Mouse (Mus musculus): ENCODE measurements at regions not wholly inside any gene's neighbourhood (a gene's known extent, or its start where the extent isn't known, plus 50 kb on each side); places are given as distances from the start of the nearest gene placed in this dataset.
"Not testable (repeated sequence)": the region's sequence is repeated elsewhere in the genome, so short reads cannot be mapped to it uniquely, and the experiment has no call there.

GRCm38 (mm10) chrX:104931153-104931706 is 74.2 kb upstream of the Magee2 start:
- no peak overlapping the region for H3K4me2 ChIP-seq (ENCODE audit: low read depth, severe bottlenecking)
- no peak overlapping the region for H3K9ac ChIP-seq (ENCODE audit: low read length)
- H3K9me3 ChIP-seq (ENCODE audit: control insufficient read depth, low read length) = no peaks in the 10 kb centered on the region
- no peaks in the 10 kb centered on the region for H3K36me3 ChIP-seq (ENCODE audit: control insufficient read depth, insufficient read depth, low read length)
- H3K4me1 ChIP-seq (ENCODE audit: control insufficient read depth, insufficient read depth, low read length) = no peaks in the 10 kb centered on the region
- 87% methylated on average over 2 of the region's 2 CpGs for WGBS
- ATAC-seq (ENCODE audit: insufficient number of reproducible peaks, low FRiP score, low TSS enrichment, low read depth) = no peak
- no peak overlapping the region for H3K4me3 ChIP-seq (ENCODE audit: low read depth, low read length)
- no peak for DNase-seq (ENCODE audit: low spot score)
- 0 out of 2 replicates have a peak, but pooled peaks cover 6% of the 10 kb centered on the region for H3K27me3 ChIP-seq (ENCODE audit: control insufficient read depth, insufficient read depth, low read length)
- no peak overlapping the region for H3K27ac ChIP-seq (replicated peaks; ENCODE audit: low read depth, low read length)

- Histone ChIP-seq H3K4me1 (ENCODE audit: control insufficient read depth, insufficient read depth, low read length) (no peaks in the 10 kb centered on the region), H3K9me3 (ENCODE audit: control insufficient read depth, low read length) (no peaks in the 10 kb centered on the region), H3K27ac (replicated peaks; ENCODE audit: low read depth, low read length) (no peak overlapping the region), H3K27me3 (ENCODE audit: control insufficient read depth, insufficient read depth, low read length) (no peaks in the 10 kb centered on the region), H3K9ac (ENCODE audit: low read length) (no peak overlapping the region), H3K4me3 (ENCODE audit: low read depth, low read length) (no peak overlapping the region), H3K36me3 (ENCODE audit: control insufficient read depth, insufficient read depth, low read length) (no peaks in the 10 kb centered on the region), H3K4me2 (ENCODE audit: low read depth, severe bottlenecking) (no peak overlapping the region)
- ATAC-seq (ENCODE audit: insufficient number of reproducible peaks, low FRiP score, low TSS enrichment, low read depth) (no peak), DNase-seq (ENCODE audit: low spot score) (no peak)
- 47% methylated on average over 2 of the region's 2 CpGs for WGBS
Measured at GRCm38 (mm10) chrX:104951587-104951986, 94.5 kb upstream of the Magee2 start.

- not testable (repeated sequence) for H3K4me3 ChIP-seq (ENCODE audit: low read depth, low read length); H3K4me1 ChIP-seq (ENCODE audit: control insufficient read depth, insufficient read depth, low read length); H3K4me2 ChIP-seq (ENCODE audit: low read depth, severe bottlenecking); H3K27me3 ChIP-seq (ENCODE audit: control insufficient read depth, insufficient read depth, low read length); DNase-seq (ENCODE audit: low spot score); H3K9me3 ChIP-seq (ENCODE audit: control insufficient read depth, low read length); H3K36me3 ChIP-seq (ENCODE audit: control insufficient read depth, insufficient read depth, low read length); H3K9ac ChIP-seq (ENCODE audit: low read length); H3K27ac ChIP-seq (replicated peaks; ENCODE audit: low read depth, low read length); ATAC-seq (ENCODE audit: insufficient number of reproducible peaks, low FRiP score, low TSS enrichment, low read depth)
- 74% methylated on average over 4 of the region's 5 CpGs for WGBS
Measured at GRCm38 (mm10) chrX:104952809-104953208, 95.7 kb upstream of the Magee2 start.

- H3K4me1 ChIP-seq (ENCODE audit: control insufficient read depth, insufficient read depth, low read length); H3K27me3 ChIP-seq (ENCODE audit: control insufficient read depth, insufficient read depth, low read length); H3K27ac ChIP-seq (replicated peaks; ENCODE audit: low read depth, low read length); H3K9me3 ChIP-seq (ENCODE audit: control insufficient read depth, low read length); H3K36me3 ChIP-seq (ENCODE audit: control insufficient read depth, insufficient read depth, low read length); ATAC-seq (ENCODE audit: insufficient number of reproducible peaks, low FRiP score, low TSS enrichment, low read depth); H3K4me3 ChIP-seq (ENCODE audit: low read depth, low read length); DNase-seq (ENCODE audit: low spot score); H3K4me2 ChIP-seq (ENCODE audit: low read depth, severe bottlenecking); H3K9ac ChIP-seq (ENCODE audit: low read length): not testable (repeated sequence)
- WGBS = 39% methylated on average over 1 of the region's 3 CpGs
Measured at GRCm38 (mm10) chrX:104953391-104953790, 96.3 kb upstream of the Magee2 start.

GRCm38 (mm10) chrX:104978432-104978831 is 101.1 kb upstream of the Pbdc1 start:
- H3K4me3 ChIP-seq (ENCODE audit: low read depth, low read length) = no peak overlapping the region
- no peak for DNase-seq (ENCODE audit: low spot score)
- H3K4me1 ChIP-seq (ENCODE audit: control insufficient read depth, insufficient read depth, low read length) = no peaks in the 10 kb centered on the region
- H3K4me2 ChIP-seq (ENCODE audit: low read depth, severe bottlenecking) = no peak overlapping the region
- H3K27ac ChIP-seq (replicated peaks; ENCODE audit: low read depth, low read length) = no peak overlapping the region
- ATAC-seq (ENCODE audit: insufficient number of reproducible peaks, low FRiP score, low TSS enrichment, low read depth) = no peak
- no peaks in the 10 kb centered on the region for H3K9me3 ChIP-seq (ENCODE audit: control insufficient read depth, low read length)
- H3K36me3 ChIP-seq (ENCODE audit: control insufficient read depth, insufficient read depth, low read length) = no peaks in the 10 kb centered on the region
- H3K9ac ChIP-seq (ENCODE audit: low read length) = no peak overlapping the region
- H3K27me3 ChIP-seq (ENCODE audit: control insufficient read depth, insufficient read depth, low read length) = peaks cover 2% of the 10 kb centered on the region; the same call in 1 of the 2 replicates
- 86% methylated on average over 2 of the region's 2 CpGs for WGBS

- Histone ChIP-seq H3K9ac (ENCODE audit: low read length) (no peak overlapping the region), H3K9me3 (ENCODE audit: control insufficient read depth, low read length) (no peaks in the 10 kb centered on the region), H3K36me3 (ENCODE audit: control insufficient read depth, insufficient read depth, low read length) (no peaks in the 10 kb centered on the region), H3K4me1 (ENCODE audit: control insufficient read depth, insufficient read depth, low read length) (no peaks in the 10 kb centered on the region), H3K27me3 (ENCODE audit: control insufficient read depth, insufficient read depth, low read length) (no peaks in the 10 kb centered on the region), H3K27ac (replicated peaks; ENCODE audit: low read depth, low read length) (no peak overlapping the region; the same call in 1 of the 2 replicates), H3K4me3 (ENCODE audit: low read depth, low read length) (no peak overlapping the region), H3K4me2 (ENCODE audit: low read depth, severe bottlenecking) (no peak overlapping the region)
- ATAC-seq (ENCODE audit: insufficient number of reproducible peaks, low FRiP score, low TSS enrichment, low read depth) (0 out of 2 replicates have a peak, but pooled peaks have one; percentile 51), DNase-seq (ENCODE audit: low spot score) (peak; percentile 32)
- WGBS = 26% methylated on average over 3 of the region's 3 CpGs
Measured at GRCm38 (mm10) chrX:105003260-105003659, 76.3 kb upstream of the Pbdc1 start.

GRCm38 (mm10) chrX:105006445-105006844 is 73.1 kb upstream of the Pbdc1 start:
- Histone ChIP-seq H3K27me3 (ENCODE audit: control insufficient read depth, insufficient read depth, low read length) (no peaks in the 10 kb centered on the region), H3K36me3 (ENCODE audit: control insufficient read depth, insufficient read depth, low read length) (no peaks in the 10 kb centered on the region), H3K9me3 (ENCODE audit: control insufficient read depth, low read length) (no peaks in the 10 kb centered on the region), H3K27ac (replicated peaks; ENCODE audit: low read depth, low read length) (no peak overlapping the region), H3K4me2 (ENCODE audit: low read depth, severe bottlenecking) (no peak overlapping the region), H3K4me1 (ENCODE audit: control insufficient read depth, insufficient read depth, low read length) (no peaks in the 10 kb centered on the region), H3K4me3 (ENCODE audit: low read depth, low read length) (no peak overlapping the region), H3K9ac (ENCODE audit: low read length) (no peak overlapping the region)
- ATAC-seq (ENCODE audit: insufficient number of reproducible peaks, low FRiP score, low TSS enrichment, low read depth) (no peak), DNase-seq (ENCODE audit: low spot score) (peak; percentile 34)
- WGBS = 10% methylated on average over 2 of the region's 2 CpGs

Measured in limb, embryonic 11.5 days (tissue).